Mouse (Mus musculus): ENCODE results near the gene Zfp36l1.

DNA sequence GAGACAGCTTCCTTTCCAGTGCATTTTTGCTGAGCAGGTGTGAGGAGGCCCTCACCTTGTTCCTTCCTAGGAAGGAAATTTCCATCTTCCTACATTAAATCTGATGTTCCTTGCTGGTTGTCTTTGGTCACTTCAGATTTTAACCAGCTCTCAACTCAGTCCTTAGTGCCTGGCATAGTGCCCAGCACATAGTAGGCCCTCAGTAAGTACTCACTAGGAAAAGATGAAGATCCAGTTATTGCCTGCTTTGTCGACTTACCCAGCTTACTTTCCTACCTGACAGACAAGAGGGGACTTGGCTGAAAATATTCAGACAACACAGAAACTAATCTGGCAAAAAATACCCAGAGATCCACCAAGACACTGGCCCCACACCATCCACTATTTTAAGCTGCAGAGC, 8.6 kb upstream of the Zfp36l1 start:
- TF ChIP-seq POLR2A (IDR thresholded peaks at IDR 0.05; ENCODE audit: low read depth, low read length) (no peak), CTCF (IDR thresholded peaks at IDR 0.05; ENCODE audit: extremely low read depth, insufficient read depth, insufficient read length, insufficient replicate concordance) (no peak)

All from spleen, adult 2 months (tissue).